Mouse (Mus musculus) E14TG2a.4 (cell line): ENCODE measurements at regions not wholly inside any gene's neighbourhood (a gene's known extent, or its start where the extent isn't known, plus 50 kb on each side); places are given as distances from the start of the nearest gene placed in this dataset.

Experiments
- H3K27me3 ChIP-seq: 2 replicates; pipeline ENCODE4 v1.6.1; 2014; ENCODE audit warnings: low read length, control low read depth; ENCODE audit not compliant: insufficient read depth
- H3K36me3 ChIP-seq: 2 replicates; pipeline ENCODE4 v1.6.1; 2014; ENCODE audit warnings: low read length, control low read depth; ENCODE audit not compliant: insufficient read depth
- H3K4me1 ChIP-seq: replicated peaks from 2 replicates; pipeline ENCODE4 v1.6.1; 2014; ENCODE audit warnings: low read depth, low read length, control low read depth
- H3K4me3 ChIP-seq: replicated peaks from 2 replicates; pipeline ENCODE4 v1.5.1; 2014; ENCODE audit warnings: mild to moderate bottlenecking, low read length
- H3K9me3 ChIP-seq: 2 replicates; pipeline ENCODE4 v1.6.1; 2014; ENCODE audit warnings: low read length, control low read depth
- CTCF ChIP-seq: conservative IDR thresholded peaks from 2 replicates; pipeline ENCODE4 v1.5.1; 2014; ENCODE audit warnings: low read length
- NANOG ChIP-seq: IDR thresholded peaks from 2 replicates; pipeline ENCODE4 v1.6.1; 2014; ENCODE audit warnings: borderline replicate concordance, low read length, mixed read lengths
- POU5F1 ChIP-seq: IDR thresholded peaks from 2 replicates; pipeline ENCODE4 v1.6.1; 2014; ENCODE audit warnings: low read length, borderline replicate concordance

DNA sequence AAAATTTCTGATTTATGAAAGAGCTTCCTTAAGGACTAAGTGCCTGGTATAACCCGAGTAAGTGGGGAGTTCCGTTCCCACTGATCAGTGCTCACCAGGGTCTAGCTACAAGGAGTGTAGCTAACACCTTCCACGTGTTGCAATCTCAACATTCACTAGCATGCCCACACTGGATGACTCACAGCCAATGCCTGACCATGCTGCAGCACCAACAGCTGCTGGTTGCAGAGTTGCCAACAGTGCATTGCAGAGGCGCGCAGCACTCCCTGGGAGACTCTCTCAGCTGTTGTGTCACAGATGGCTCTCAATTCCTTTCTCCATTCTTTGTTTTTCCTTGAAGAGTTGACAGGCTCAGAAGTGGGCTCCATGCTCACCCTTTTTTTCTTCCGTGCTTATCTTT is 787.5 kb upstream of the Tenm3 start:
- Histone ChIP-seq H3K36me3 (no peaks in the 10 kb centered on the region), H3K9me3 (no peaks in the 10 kb centered on the region), H3K4me3 (no peak overlapping the region), H3K4me1 (no peaks in the 10 kb centered on the region), H3K27me3 (no peaks in the 10 kb centered on the region)
- TF ChIP-seq NANOG (no peak), CTCF (no peak), POU5F1 (no peak)

DNA sequence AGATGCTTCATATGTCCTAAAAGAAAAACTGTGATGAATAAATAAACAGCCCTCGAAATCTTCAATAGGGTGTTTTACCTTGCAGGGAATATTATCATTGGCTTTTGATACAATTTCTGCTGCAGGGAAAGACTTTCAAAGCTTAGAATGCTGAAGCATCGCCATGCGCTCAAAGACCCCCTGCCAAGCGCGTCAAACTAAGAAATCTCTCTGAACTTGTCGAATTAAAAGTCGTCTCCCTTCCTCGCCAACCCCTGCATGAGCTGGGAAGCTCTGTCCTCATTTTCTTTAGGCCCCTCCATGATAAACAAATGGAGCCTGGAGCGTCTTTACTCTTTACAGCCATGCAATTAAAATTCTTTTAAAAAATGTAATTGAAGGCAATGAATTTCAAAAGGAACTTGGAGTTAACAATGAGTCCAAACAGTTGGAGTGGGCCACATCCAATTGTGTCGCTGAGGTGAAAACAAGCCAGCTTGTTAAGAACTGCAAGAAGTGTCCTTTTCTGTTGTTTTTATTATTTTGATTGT is 784.3 kb upstream of the Tenm3 start:
- H3K4me3 ChIP-seq = no peak overlapping the region
- H3K36me3 ChIP-seq = no peaks in the 10 kb centered on the region
- no peak for TF ChIP-seq CTCF
- no peak for TF ChIP-seq POU5F1
- no peak for TF ChIP-seq NANOG
- H3K9me3 ChIP-seq = no peaks in the 10 kb centered on the region
- no peaks in the 10 kb centered on the region for H3K4me1 ChIP-seq
- no peaks in the 10 kb centered on the region for H3K27me3 ChIP-seq

DNA sequence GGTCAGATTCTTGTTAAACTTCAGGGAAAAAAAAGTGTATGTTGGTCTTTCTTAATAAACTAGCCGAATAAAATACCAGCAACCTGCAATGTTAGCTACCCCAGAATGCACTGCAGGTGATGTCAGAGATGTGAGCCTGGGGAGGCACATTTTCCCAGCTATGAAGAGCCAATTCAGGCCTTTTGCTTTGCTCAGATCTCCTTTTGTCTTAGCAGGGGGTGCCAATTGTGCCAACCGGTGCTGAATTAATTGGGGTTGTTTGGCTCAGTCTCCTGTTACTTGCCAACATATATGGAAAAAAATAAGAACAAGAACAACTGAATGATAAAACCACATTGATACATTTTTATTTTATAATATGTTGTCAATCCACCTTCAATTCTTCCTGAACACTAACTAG is 751.8 kb upstream of the Tenm3 start:
- TF ChIP-seq CTCF = no peak
- no peak overlapping the region for H3K4me3 ChIP-seq
- H3K27me3 ChIP-seq = no peaks in the 10 kb centered on the region
- H3K9me3 ChIP-seq = no peaks in the 10 kb centered on the region
- H3K36me3 ChIP-seq = no peaks in the 10 kb centered on the region
- no peaks in the 10 kb centered on the region for H3K4me1 ChIP-seq

DNA sequence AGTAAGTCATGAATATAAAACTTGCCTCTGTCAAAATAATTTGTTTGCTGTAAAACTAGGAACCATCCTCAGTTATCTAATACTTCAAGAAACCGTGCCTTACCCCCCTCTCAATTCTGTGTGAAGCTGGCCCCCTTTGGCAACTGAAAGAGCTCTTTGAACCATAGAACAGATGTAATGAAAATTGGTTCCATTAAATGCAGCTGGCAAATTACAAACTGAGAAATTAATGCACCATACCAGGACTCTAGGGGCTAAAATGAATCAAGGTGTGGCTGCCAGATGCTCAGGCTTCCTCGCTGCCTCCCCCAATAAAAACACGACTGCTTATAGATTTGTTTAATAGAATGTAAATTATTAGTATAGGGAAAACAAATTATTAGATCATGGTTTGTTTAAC is 723.7 kb upstream of the Tenm3 start:
- H3K4me3 ChIP-seq = no peak overlapping the region
- H3K9me3 ChIP-seq = no peaks in the 10 kb centered on the region
- TF ChIP-seq NANOG = no peak
- no peak for TF ChIP-seq CTCF
- no peak for TF ChIP-seq POU5F1
- no peaks in the 10 kb centered on the region for H3K36me3 ChIP-seq
- no peaks in the 10 kb centered on the region for H3K4me1 ChIP-seq
- no peaks in the 10 kb centered on the region for H3K27me3 ChIP-seq

DNA sequence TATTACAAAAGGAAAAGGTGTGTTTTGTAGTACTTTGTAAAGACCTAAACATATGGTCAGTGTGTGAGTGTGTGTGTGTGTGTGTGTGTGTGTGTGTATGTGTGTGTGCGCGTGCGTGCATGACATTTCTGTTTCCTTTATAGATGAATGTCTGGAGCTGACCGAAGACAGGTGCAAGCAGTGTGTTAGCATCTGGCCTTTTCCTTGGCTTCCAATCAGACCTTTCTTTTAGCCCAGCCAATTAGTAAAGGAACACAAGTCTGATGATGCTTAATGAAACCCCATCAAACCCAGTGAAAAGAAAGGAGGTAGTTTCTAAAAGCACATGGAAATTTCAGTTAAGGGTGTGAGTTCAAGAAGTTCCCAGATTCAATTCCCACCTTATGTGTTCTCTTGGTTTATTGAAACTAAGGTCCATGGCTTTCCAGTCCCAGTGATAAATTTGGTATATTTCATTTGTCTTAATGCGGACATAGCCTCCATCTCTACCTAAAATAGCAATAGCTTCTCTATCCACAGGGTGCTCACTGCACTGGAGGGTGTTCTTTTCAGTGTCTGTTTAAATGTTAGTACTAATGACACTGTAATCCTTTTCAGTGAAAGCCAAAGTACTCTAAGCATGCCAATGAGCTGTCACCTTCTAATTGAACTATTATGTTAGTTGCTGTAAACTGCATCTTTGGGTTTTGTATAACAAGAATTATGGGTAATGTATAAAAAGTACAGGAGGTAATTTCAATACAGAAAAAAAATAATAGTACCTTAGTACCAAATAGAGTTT is 719.9 kb upstream of the Tenm3 start:
- no peaks in the 10 kb centered on the region for H3K36me3 ChIP-seq
- no peaks in the 10 kb centered on the region for H3K9me3 ChIP-seq
- no peaks in the 10 kb centered on the region for H3K4me1 ChIP-seq
- no peak for TF ChIP-seq NANOG
- no peak for TF ChIP-seq POU5F1
- H3K27me3 ChIP-seq = no peaks in the 10 kb centered on the region
- H3K4me3 ChIP-seq = no peak overlapping the region

DNA sequence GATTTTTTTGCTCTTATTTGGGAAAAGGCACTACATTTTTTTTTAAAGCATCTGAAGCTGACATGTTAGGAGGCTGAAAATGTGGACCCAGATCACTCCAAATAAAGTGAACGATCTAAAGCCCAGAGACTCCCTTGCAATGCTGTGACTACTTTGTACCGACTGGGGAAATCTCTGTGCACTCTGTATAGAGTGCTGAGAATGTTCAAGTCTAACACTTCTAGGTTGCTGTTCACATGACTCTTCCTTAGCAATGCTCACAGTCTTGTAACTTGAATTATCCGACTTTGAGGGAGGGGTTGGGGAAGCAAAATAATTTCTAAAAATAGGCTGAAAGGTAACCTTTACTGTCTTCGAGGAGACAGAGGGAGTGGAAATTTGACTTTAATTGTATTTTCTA is 719.2 kb upstream of the Tenm3 start:
- H3K9me3 ChIP-seq = no peaks in the 10 kb centered on the region
- H3K4me3 ChIP-seq = no peak overlapping the region

DNA sequence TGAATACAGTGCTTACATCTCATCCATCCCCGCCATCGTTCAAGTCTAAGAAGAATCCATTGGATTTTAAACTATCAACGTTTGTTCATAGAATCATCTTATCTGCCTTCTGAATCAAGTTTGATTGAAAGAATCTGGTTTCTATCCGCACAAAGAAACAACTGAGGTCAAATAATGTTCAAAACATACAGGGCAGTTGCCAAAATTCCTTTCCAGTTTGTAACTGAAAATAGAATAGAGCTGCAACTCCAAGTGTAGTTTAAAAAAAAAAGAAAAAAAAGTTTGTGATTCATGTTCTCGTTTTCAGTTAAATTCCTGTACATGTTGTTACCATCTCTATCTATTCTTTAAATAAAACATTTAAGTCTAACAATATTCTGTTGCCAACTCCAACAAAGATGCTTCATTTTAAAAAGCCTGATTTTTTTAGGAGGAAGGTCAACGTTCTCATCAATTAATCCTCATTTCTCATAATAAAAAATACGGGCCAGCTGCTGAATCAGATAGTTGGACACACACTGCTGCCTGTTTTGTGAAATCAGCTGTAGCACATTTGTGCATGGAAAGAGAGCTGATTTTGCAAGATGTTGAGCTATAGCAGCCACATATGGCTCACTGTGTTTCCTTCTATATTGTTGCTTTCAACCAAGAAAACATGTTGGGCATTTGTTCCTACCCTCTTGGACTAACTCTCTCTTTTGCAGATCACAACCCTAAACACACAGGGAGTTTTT is 712.1 kb upstream of the Tenm3 start:
- H3K36me3 ChIP-seq = no peaks in the 10 kb centered on the region
- TF ChIP-seq NANOG = no peak
- TF ChIP-seq POU5F1 = no peak
- TF ChIP-seq CTCF = no peak

More for the DNA sequence above, 719.2 kb upstream of the Tenm3 start:
- no peak for TF ChIP-seq POU5F1
- no peak for TF ChIP-seq CTCF
- TF ChIP-seq NANOG = no peak
- H3K36me3 ChIP-seq = no peaks in the 10 kb centered on the region
- no peaks in the 10 kb centered on the region for H3K27me3 ChIP-seq
- no peaks in the 10 kb centered on the region for H3K4me1 ChIP-seq

DNA sequence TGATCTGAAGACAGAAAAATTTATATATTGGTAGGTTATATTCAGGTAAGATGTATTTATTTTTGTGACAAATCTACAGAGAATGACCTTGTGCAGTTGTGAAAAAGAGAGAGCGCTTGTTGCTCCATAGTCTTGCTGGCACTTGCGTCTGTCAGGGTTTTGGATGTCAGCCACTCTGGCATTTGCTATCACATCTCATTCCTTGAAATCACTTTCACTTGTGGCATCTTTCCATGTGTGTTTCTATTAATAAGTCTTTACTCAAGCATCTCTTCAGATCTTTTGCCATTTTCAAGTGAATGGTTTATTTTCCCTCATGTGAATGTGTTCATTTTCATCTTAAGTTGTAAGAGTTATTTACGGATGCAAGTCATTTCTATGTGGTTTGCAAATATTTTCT is 709.4 kb upstream of the Tenm3 start:
- TF ChIP-seq CTCF (no peak), POU5F1 (no peak), NANOG (no peak)
- Histone ChIP-seq H3K27me3 (no peaks in the 10 kb centered on the region), H3K36me3 (no peaks in the 10 kb centered on the region), H3K4me1 (no peaks in the 10 kb centered on the region), H3K9me3 (no peaks in the 10 kb centered on the region), H3K4me3 (no peak overlapping the region)

More for the DNA sequence above, 712.1 kb upstream of the Tenm3 start:
- H3K4me3 ChIP-seq = no peak overlapping the region
- H3K9me3 ChIP-seq = no peaks in the 10 kb centered on the region
- H3K27me3 ChIP-seq = no peaks in the 10 kb centered on the region
- H3K4me1 ChIP-seq = no peaks in the 10 kb centered on the region
